Mouse (Mus musculus) cortical plate, adult 2 months (tissue): Measurements from ENCODE around the gene Klhl2.

ENCODE experiments used
- CTCF ChIP-seq: fragments of 200-500 bp; IDR thresholded peaks from 2 replicates; pipeline ENCODE4 v1.5.1; 2011; ENCODE audit warnings: mild to moderate bottlenecking, control low read depth, low read length; ENCODE audit not compliant: insufficient read depth; ENCODE audit errors: extremely low read depth
- POLR2A ChIP-seq: fragments of 200-500 bp; IDR thresholded peaks from 2 replicates; pipeline ENCODE4 v1.6.1; 2011; ENCODE audit warnings: mild to moderate bottlenecking, low read length, control low read depth; ENCODE audit not compliant: insufficient read depth; ENCODE audit errors: extremely low read depth

- TF ChIP-seq POLR2A (no peak), CTCF (no peak)
Measured at GRCm38 (mm10) chr8:64723206-64723605, 126.6 kb downstream of the Klhl2 start.
